Mouse (Mus musculus) left cerebral cortex, adult 18-20 months (tissue): ENCODE measurements around the gene Pomp. TPM values are rescaled to one million over a fixed set of nuclear protein-coding genes. Genes with fewer than 3 reads are reported as not detected.

ENCODE experiments used
- DNase-seq, 2 experiments: peaks; one replicate each; pipeline ENCODE4 v3.0.0; 2021 to 2022; ENCODE audit warnings: low spot score in 2 of 2, mixed read lengths in 1 of 2
- total RNA-seq, 2 experiments: library from RNA; stranded (reverse); gene quantifications; 2 replicates each; pipeline ENCODE4 v1.2.3; 2021

Gene Pomp
- total RNA-seq, 2 experiments from 2014 or later: 190 to 199 TPM

- no peak for DNase-seq
Observed at GRCm38 (mm10) chr5:147898254-147898653, 38.0 kb downstream of the Pomp start.

GRCm38 (mm10) chr5:147898968-147899549 lies 38.8 kb downstream of the Pomp start:
- no peak for DNase-seq

- no peak for DNase-seq
Observed at GRCm38 (mm10) chr5:147902008-147902757, 41.9 kb downstream of the Pomp start.

- DNase-seq: no peak
Observed at GRCm38 (mm10) chr5:147903166-147903565, 42.9 kb downstream of the Pomp start.

- no peak for DNase-seq
Observed at GRCm38 (mm10) chr5:147907144-147907543, 46.9 kb downstream of the Pomp start.

- DNase-seq: no peak
Observed at GRCm38 (mm10) chr5:147907851-147908250, 47.6 kb downstream of the Pomp start.

GRCm38 (mm10) chr5:147910807-147911509 lies 50.7 kb downstream of the Pomp start:
- no peak for DNase-seq

GRCm38 (mm10) chr5:147911744-147912143 lies 51.5 kb downstream of the Pomp start:
- no peak for DNase-seq

GRCm38 (mm10) chr5:147913241-147913842 lies 53.1 kb downstream of the Pomp start:
- DNase-seq: no peak

GRCm38 (mm10) chr5:147915038-147915566 lies 54.8 kb downstream of the Pomp start:
- no peak for DNase-seq

- DNase-seq: no peak
Observed at GRCm38 (mm10) chr5:147916171-147916570, 55.9 kb downstream of the Pomp start.

- DNase-seq: no peak
Observed at GRCm38 (mm10) chr5:147918044-147918846, 58.0 kb downstream of the Pomp start.

GRCm38 (mm10) chr5:147924621-147925020 lies 64.4 kb downstream of the Pomp start:
- DNase-seq: no peak

Other genes with a start within 250 kb of the Pomp start
- 10 to 100 TPM; 32.8 to 35.4 TPM for gene Flt1, start 134.4 kb upstream of the Pomp start, total RNA-seq
- gene Slc46a3, start 34.4 kb downstream of the Pomp start, total RNA-seq: 1 to 10 TPM; 6.9 to 7.1 TPM
- 10 to 100 TPM; 37.8 to 39.5 TPM for gene Mtus2, start 96.9 kb downstream of the Pomp start, total RNA-seq